Mouse (Mus musculus) heart, embryonic 14.5 days (tissue): ENCODE measurements around the gene Rasal2. TPM values are rescaled to one million over a fixed set of nuclear protein-coding genes. Genes with fewer than 3 reads are reported as not detected.

Experiments used
- ATAC-seq: fragments of 200-750 bp; cut with Nextera tagmentation; 2 replicates; pipeline ENCODE4 v1.8.0; 2017; ENCODE audit warnings: low read depth, moderate TSS enrichment; ENCODE audit not compliant: insufficient number of reproducible peaks, insufficient read depth, low FRiP score
- H3K27ac ChIP-seq, 2 experiments: fragments of 200-500 bp in 1 of 2; fragments of 300-500 bp in 1 of 2; sonication (generic) in 1 of 2; replicated peaks in 1 of 2; 2 replicates each; pipeline ENCODE4 v1.5.1; 2012 to 2014; ENCODE audit warnings: low read depth in 2 of 2, low read length in 2 of 2, control low read depth in 1 of 2, mild to moderate bottlenecking in 1 of 2, mixed read lengths in 1 of 2; ENCODE audit not compliant: control insufficient read depth in 1 of 2, insufficient read depth in 1 of 2
- H3K27me3 ChIP-seq: fragments of 300-500 bp; sonication (generic); 2 replicates; pipeline ENCODE4 v1.6.1; 2014; ENCODE audit warnings: mild to moderate bottlenecking, low read length, control low read depth; ENCODE audit not compliant: control insufficient read depth, insufficient read depth
- H3K36me3 ChIP-seq: fragments of 300-500 bp; sonication (generic); 2 replicates; pipeline ENCODE4 v1.6.1; 2014; ENCODE audit warnings: mild to moderate bottlenecking, control low read depth, low read length, mixed read lengths; ENCODE audit not compliant: control insufficient read depth, insufficient read depth
- H3K4me1 ChIP-seq, 2 experiments: fragments of 200-500 bp in 1 of 2; fragments of 300-500 bp in 1 of 2; sonication (generic) in 1 of 2; 2 replicates each; pipeline ENCODE4 v1.6.1; 2012 to 2014; ENCODE audit warnings: low read length in 2 of 2, control low read depth in 1 of 2, mixed read lengths in 1 of 2; ENCODE audit not compliant: control insufficient read depth in 2 of 2, insufficient read depth in 2 of 2
- H3K4me2 ChIP-seq: fragments of 300-500 bp; sonication (generic); 2 replicates; pipeline ENCODE4 v1.6.1; 2014; ENCODE audit warnings: mild to moderate bottlenecking, low read length
- H3K4me3 ChIP-seq, 2 experiments: fragments of 200-500 bp in 1 of 2; fragments of 300-500 bp in 1 of 2; sonication (generic) in 1 of 2; 2 replicates each; pipeline ENCODE4 v1.5.1; 2012 to 2014; ENCODE audit warnings: low read length in 2 of 2, mild to moderate bottlenecking in 2 of 2, control low read depth in 1 of 2, low read depth in 1 of 2, moderate library complexity in 1 of 2; ENCODE audit not compliant: control insufficient read depth in 1 of 2, insufficient read depth in 1 of 2
- H3K9ac ChIP-seq: fragments of 300-500 bp; sonication (generic); 2 replicates; pipeline ENCODE4 v1.6.1; 2014; ENCODE audit warnings: mild to moderate bottlenecking, low read length
- H3K9me3 ChIP-seq: fragments of 300-500 bp; sonication (generic); 2 replicates; pipeline ENCODE4 v1.6.1; 2016; ENCODE audit warnings: low read length, control low read depth; ENCODE audit not compliant: control insufficient read depth
- WGBS: fragments of 180-500 bp; shearing (Covaris S2); extraction: QIAGEN DNeasy Blood & Tissue Kit; methylation state at CpG from one replicate; pipeline ENCODE4 v1.1.7; 2014; 5-methylcytosine and 5-hydroxymethylcytosine counted together
- polyA plus RNA-seq: library from polyadenylated mRNA; unstranded; fragments of >200 nt; fragmentation: Nextera tagmentation; extraction: Ambion mirVana; gene quantifications from 2 replicates; pipeline ENCODE4 v1.2.1, GENCODE M21; 2014

Rasal2 gene
- polyA plus RNA-seq, 1 experiment from 2014 or later, result 24.8 TPM

- Histone ChIP-seq H3K27me3 (no peaks in the 10 kb centered on the region), H3K9ac (no peak overlapping the region), H3K4me1 (peaks cover 11 to 26% of the 10 kb centered on the region in 2 experiments), H3K4me2 (no peak overlapping the region), H3K4me3 (no peak overlapping the region), H3K36me3 (no peaks in the 10 kb centered on the region), H3K27ac (no peak overlapping the region), H3K9me3 (no peaks in the 10 kb centered on the region)
- no peak for ATAC-seq
- 77% methylated on average over 5 of the region's 5 CpGs for WGBS
Measured at GRCm38 (mm10) chr1:157452759-157453549, 40.6 kb upstream of the Rasal2 start.

GRCm38 (mm10) chr1:157452284-157452683 is 39.9 kb upstream of the Rasal2 start:
- no peaks in the 10 kb centered on the region for H3K36me3 ChIP-seq
- no peaks in the 10 kb centered on the region for H3K27me3 ChIP-seq
- no peak overlapping the region for H3K4me2 ChIP-seq
- H3K27ac ChIP-seq, result no peak overlapping the region
- H3K4me1 ChIP-seq, result peaks cover 11 to 28% of the 10 kb centered on the region in 2 experiments
- H3K9ac ChIP-seq, result no peak overlapping the region
- no peak for ATAC-seq
- no peaks in the 10 kb centered on the region for H3K9me3 ChIP-seq
- 72% methylated on average over 3 of the region's 3 CpGs for WGBS
- no peak overlapping the region for H3K4me3 ChIP-seq

- ATAC-seq, result peak; percentile 74
- H3K27ac ChIP-seq, result peak overlapping the region; percentile 67 to 85
- peaks cover 14 to 39% of the 10 kb centered on the region in 2 experiments for H3K4me1 ChIP-seq
- 3% methylated on average over 21 of the region's 21 CpGs for WGBS
- no peaks in the 10 kb centered on the region for H3K9me3 ChIP-seq
- H3K36me3 ChIP-seq, result no peaks in the 10 kb centered on the region
- H3K4me3 ChIP-seq, result peak overlapping the region; percentile 31 to 33
- H3K4me2 ChIP-seq, result peak overlapping the region; percentile 70
- H3K27me3 ChIP-seq, result no peaks in the 10 kb centered on the region
- peak overlapping the region; percentile 44 for H3K9ac ChIP-seq
Measured at GRCm38 (mm10) chr1:157449981-157450636, 37.7 kb upstream of the Rasal2 start.

- H3K4me2 ChIP-seq, result peak overlapping the region; percentile 70
- H3K4me1 ChIP-seq, result peaks cover 19 to 44% of the 10 kb centered on the region in 2 experiments
- H3K27ac ChIP-seq, result peak overlapping the region; percentile 67 to 85
- H3K9me3 ChIP-seq, result no peaks in the 10 kb centered on the region
- H3K27me3 ChIP-seq, result no peaks in the 10 kb centered on the region
- peak overlapping the region; percentile 44 for H3K9ac ChIP-seq
- ATAC-seq, result no peak
- 3% methylated on average over 10 of the region's 10 CpGs for WGBS
- no peaks in the 10 kb centered on the region for H3K36me3 ChIP-seq
- H3K4me3 ChIP-seq, result peak overlapping the region; percentile 31 to 33
Measured at GRCm38 (mm10) chr1:157449532-157449931, 37.1 kb upstream of the Rasal2 start.

GRCm38 (mm10) chr1:157448805-157449188 is 36.4 kb upstream of the Rasal2 start:
- Histone ChIP-seq H3K4me1 (peaks cover 25 to 52% of the 10 kb centered on the region in 2 experiments), H3K4me3 (no peak overlapping the region), H3K27ac (peak overlapping the region; percentile 57 to 60), H3K4me2 (no peak overlapping the region), H3K27me3 (no peaks in the 10 kb centered on the region), H3K9me3 (no peaks in the 10 kb centered on the region), H3K36me3 (no peaks in the 10 kb centered on the region), H3K9ac (no peak overlapping the region)
- WGBS, result 54% methylated on average over 5 of the region's 5 CpGs
- no peak for ATAC-seq

- no peaks in the 10 kb centered on the region for H3K27me3 ChIP-seq
- H3K4me1 ChIP-seq, result peaks cover 30 to 57% of the 10 kb centered on the region in 2 experiments
- no peak overlapping the region for H3K9ac ChIP-seq
- peak overlapping the region; percentile 57 to 60; a peak in 3 of 4 replicates for H3K27ac ChIP-seq
- WGBS, result 32% methylated on average over 7 of the region's 7 CpGs
- no peak for ATAC-seq
- no peak overlapping the region for H3K4me2 ChIP-seq
- no peak overlapping the region for H3K4me3 ChIP-seq
- H3K36me3 ChIP-seq, result no peaks in the 10 kb centered on the region
- H3K9me3 ChIP-seq, result no peaks in the 10 kb centered on the region
Measured at GRCm38 (mm10) chr1:157448164-157448804, 35.9 kb upstream of the Rasal2 start.

GRCm38 (mm10) chr1:157447142-157447541 is 34.7 kb upstream of the Rasal2 start:
- no peak overlapping the region for H3K4me2 ChIP-seq
- no peak for ATAC-seq
- no peak overlapping the region for H3K27ac ChIP-seq
- peaks cover 36 to 60% of the 10 kb centered on the region in 2 experiments for H3K4me1 ChIP-seq
- WGBS, result 63% methylated on average over 4 of the region's 4 CpGs
- no peak overlapping the region for H3K4me3 ChIP-seq
- no peaks in the 10 kb centered on the region for H3K36me3 ChIP-seq
- H3K9ac ChIP-seq, result no peak overlapping the region
- H3K9me3 ChIP-seq, result no peaks in the 10 kb centered on the region
- no peaks in the 10 kb centered on the region for H3K27me3 ChIP-seq
